10 mouse cellular contexts compared by ENCODE assay signal in genomic region chr2:33888100-33888385, GRCm38 (mm10). TPM values are rescaled to one million over a fixed set of nuclear protein-coding genes. Genes with fewer than 3 reads are reported as not detected.
DNase-seq lines count a peak whose midpoint lies in the region; ATAC-seq and TF ChIP-seq lines count a peak whose summit lies in the region.
"Had no signal": no experiment of that assay in that cellular context is flagged by ENCODE, and none has a peak within 500 bp of the region (broad histone marks: within the 10 kb centered on the region; RNA-seq: fewer than 3 reads in every experiment).

No protein-coding gene starts in this region.

- peak overlapping the region; percentile 88; the same call in 1 of the 2 replicates for H3K27ac ChIP-seq in kidney, embryonic 14.5 days (ENCODE audit: low read depth, low read length)
- no peak overlapping the region for H3K27ac ChIP-seq in embryonic facial prominence, embryonic 11.5 days (replicated peaks; ENCODE audit: low read depth, low read length)
- H3K27ac ChIP-seq in hindbrain, postnatal 0 days: peak overlapping the region; percentile 99
- H3K27ac ChIP-seq in midbrain, postnatal 0 days (ENCODE audit: low read depth, low read length): peak overlapping the region; percentile 99

- peak overlapping the region; percentile 79 for H3K4me3 ChIP-seq in kidney, embryonic 14.5 days (ENCODE audit: low read length)
- no peak overlapping the region for H3K4me3 ChIP-seq in embryonic facial prominence, embryonic 11.5 days (ENCODE audit: low read depth, low read length)
- H3K4me3 ChIP-seq in hindbrain, postnatal 0 days (ENCODE audit: low read length): peak overlapping the region; percentile 82; the same call in 1 of the 2 replicates
- peak overlapping the region; percentile 74 for H3K4me3 ChIP-seq in midbrain, postnatal 0 days (ENCODE audit: low read depth, low read length)

- H3K9me3 ChIP-seq in kidney, embryonic 14.5 days (ENCODE audit: control insufficient read depth, low read length): no peaks in the 10 kb centered on the region
- no peaks in the 10 kb centered on the region for H3K9me3 ChIP-seq in embryonic facial prominence, embryonic 11.5 days (replicated peaks; ENCODE audit: control insufficient read depth, low read length)
- no peaks in the 10 kb centered on the region for H3K9me3 ChIP-seq in hindbrain, postnatal 0 days (ENCODE audit: low read length)
- no peaks in the 10 kb centered on the region for H3K9me3 ChIP-seq in midbrain, postnatal 0 days (ENCODE audit: low read length)

- peaks cover 25% of the 10 kb centered on the region for H3K4me1 ChIP-seq in kidney, embryonic 14.5 days (ENCODE audit: control insufficient read depth, insufficient read depth, low read length)
- no peaks in the 10 kb centered on the region for H3K4me1 ChIP-seq in embryonic facial prominence, embryonic 11.5 days (ENCODE audit: control insufficient read depth, insufficient read depth, low read length)
- peaks cover 26% of the 10 kb centered on the region for H3K4me1 ChIP-seq in hindbrain, postnatal 0 days (ENCODE audit: insufficient read depth, low read length)
- peaks cover 17% of the 10 kb centered on the region; the same call in 1 of the 2 replicates for H3K4me1 ChIP-seq in midbrain, postnatal 0 days (ENCODE audit: insufficient read depth, low read length)

- peak overlapping the region; percentile 61 for H3K4me2 ChIP-seq in kidney, embryonic 14.5 days (replicated peaks; ENCODE audit: low read depth, low read length)
- peak overlapping the region; percentile 88; the same call in 1 of the 2 replicates for H3K4me2 ChIP-seq in embryonic facial prominence, embryonic 11.5 days (ENCODE audit: low read depth, low read length)
- peak overlapping the region; percentile 93 for H3K4me2 ChIP-seq in hindbrain, postnatal 0 days (ENCODE audit: low read depth, low read length)
- H3K4me2 ChIP-seq in midbrain, postnatal 0 days (ENCODE audit: low read depth, low read length, poor library complexity, severe bottlenecking): peak overlapping the region; percentile 93

- H3K27me3 ChIP-seq in kidney, embryonic 14.5 days (ENCODE audit: control insufficient read depth, insufficient read depth, low read length): no peaks in the 10 kb centered on the region
- no peaks in the 10 kb centered on the region for H3K27me3 ChIP-seq in embryonic facial prominence, embryonic 11.5 days (ENCODE audit: control insufficient read depth, insufficient read depth, low read length)
- no peaks in the 10 kb centered on the region for H3K27me3 ChIP-seq in hindbrain, postnatal 0 days (ENCODE audit: insufficient read depth, low read length)
- no peaks in the 10 kb centered on the region for H3K27me3 ChIP-seq in midbrain, postnatal 0 days (ENCODE audit: insufficient read depth, low read length)
- H3K27me3 ChIP-seq: Patski had no signal

- peak overlapping the region; percentile 99; the same call in 1 of the 2 replicates for H3K9ac ChIP-seq in kidney, embryonic 14.5 days (ENCODE audit: low read depth, low read length)
- peak overlapping the region; percentile 96 for H3K9ac ChIP-seq in embryonic facial prominence, embryonic 11.5 days (replicated peaks; ENCODE audit: low read length)
- H3K9ac ChIP-seq in hindbrain, postnatal 0 days (replicated peaks; ENCODE audit: low read length): peak overlapping the region; percentile 99
- peak overlapping the region; percentile 98 for H3K9ac ChIP-seq in midbrain, postnatal 0 days (replicated peaks; ENCODE audit: low read length, poor library complexity, severe bottlenecking)

- no peak for DNase-seq in kidney, adult 11 months
- DNase-seq in embryonic facial prominence, embryonic 11.5 days (ENCODE audit: low spot score): no peak
- DNase-seq in hindbrain, postnatal 0 days (ENCODE audit: low spot score): no peak
- no peak for DNase-seq in midbrain, postnatal 0 days (ENCODE audit: low spot score)
- no peak for DNase-seq in cerebellum, adult 9-11 months
- no peak for DNase-seq in embryo, embryonic 11 days
- DNase-seq: lung, postnatal 36 days had no signal

- no peak for ATAC-seq in kidney, embryonic 14.5 days (ENCODE audit: low FRiP score, low TSS enrichment)
- no peak for ATAC-seq in embryonic facial prominence, embryonic 11.5 days (replicated peaks; ENCODE audit: insufficient number of reproducible peaks, low FRiP score, low TSS enrichment, low read depth)
- no peak for ATAC-seq in hindbrain, postnatal 0 days
- no peak for ATAC-seq in midbrain, postnatal 0 days (ENCODE audit: low FRiP score)
- no peak for ATAC-seq in monocyte, adult 5-6 weeks (replicated peaks; ENCODE audit: insufficient number of reproducible peaks, low FRiP score, low TSS enrichment, poor library complexity, severe bottlenecking)

- 38% methylated on average over 6 of the region's 6 CpGs for WGBS in kidney, embryonic 14.5 days
- WGBS in embryonic facial prominence, embryonic 11.5 days: 59% methylated on average over 6 of the region's 6 CpGs
- WGBS in hindbrain, postnatal 0 days: 41% methylated on average over 6 of the region's 6 CpGs
- WGBS in midbrain, postnatal 0 days: 37% methylated on average over 6 of the region's 6 CpGs

- no peak for TF ChIP-seq CTCF in hindbrain, postnatal 0 days (IDR thresholded peaks at IDR 0.05; ENCODE audit: low read depth)
- TF ChIP-seq CTCF in midbrain, postnatal 0 days (IDR thresholded peaks at IDR 0.05): no peak

- no peaks in the 10 kb centered on the region for H3K36me3 ChIP-seq in kidney, embryonic 14.5 days (ENCODE audit: control insufficient read depth, insufficient read depth, low read length)
- H3K36me3 ChIP-seq in embryonic facial prominence, embryonic 11.5 days (replicated peaks; ENCODE audit: control insufficient read depth, insufficient read depth, low read depth, low read length): no peaks in the 10 kb centered on the region
- no peaks in the 10 kb centered on the region for H3K36me3 ChIP-seq in hindbrain, postnatal 0 days (ENCODE audit: insufficient read depth, low read length)
- H3K36me3 ChIP-seq in midbrain, postnatal 0 days (ENCODE audit: insufficient read depth, low read length): no peaks in the 10 kb centered on the region

RNA-seq across cellular contexts. Expression of gene Mvb12b, which starts 0.3 kb away (rescaled TPM):
- 14.7 and 18.8 TPM in 2 replicates for polyA plus RNA-seq in kidney, embryonic 14.5 days (2014; fragmentation: Nextera tagmentation; extraction: Ambion mirVana)
- polyA plus RNA-seq in embryonic facial prominence, embryonic 11.5 days (2014; fragmentation: Nextera tagmentation; extraction: Ambion mirVana): 23.3 and 25.6 TPM in 2 replicates
- total RNA-seq in hindbrain, postnatal 0 days (2014; rRNA removed): 134 and 142 TPM in 2 replicates
- polyA plus RNA-seq in hindbrain, postnatal 0 days (2015; fragmentation: Nextera tagmentation; extraction: Ambion mirVana): 55.4 and 64.1 TPM in 2 replicates
- total RNA-seq in midbrain, postnatal 0 days (2014; rRNA removed): 133 and 155 TPM in 2 replicates
- 48.8 and 68.1 TPM in 2 replicates for polyA plus RNA-seq in midbrain, postnatal 0 days (2015; fragmentation: Nextera tagmentation; extraction: Ambion mirVana)
- 1.9 to 11.9 TPM (median 6.7 TPM) in 3 replicates for total RNA-seq in monocyte, adult 5-6 weeks (2017)
